Mouse (Mus musculus) adrenal gland (tissue): ENCODE data around the gene Cmas.

Source experiments
- intact Hi-C: fragments of 180-260 bp; cut with DNase I; formaldehyde crosslinking; loops from one replicate; pipeline ENCODE4 v1.15.1; 2025

Gene Cmas

DNA sequence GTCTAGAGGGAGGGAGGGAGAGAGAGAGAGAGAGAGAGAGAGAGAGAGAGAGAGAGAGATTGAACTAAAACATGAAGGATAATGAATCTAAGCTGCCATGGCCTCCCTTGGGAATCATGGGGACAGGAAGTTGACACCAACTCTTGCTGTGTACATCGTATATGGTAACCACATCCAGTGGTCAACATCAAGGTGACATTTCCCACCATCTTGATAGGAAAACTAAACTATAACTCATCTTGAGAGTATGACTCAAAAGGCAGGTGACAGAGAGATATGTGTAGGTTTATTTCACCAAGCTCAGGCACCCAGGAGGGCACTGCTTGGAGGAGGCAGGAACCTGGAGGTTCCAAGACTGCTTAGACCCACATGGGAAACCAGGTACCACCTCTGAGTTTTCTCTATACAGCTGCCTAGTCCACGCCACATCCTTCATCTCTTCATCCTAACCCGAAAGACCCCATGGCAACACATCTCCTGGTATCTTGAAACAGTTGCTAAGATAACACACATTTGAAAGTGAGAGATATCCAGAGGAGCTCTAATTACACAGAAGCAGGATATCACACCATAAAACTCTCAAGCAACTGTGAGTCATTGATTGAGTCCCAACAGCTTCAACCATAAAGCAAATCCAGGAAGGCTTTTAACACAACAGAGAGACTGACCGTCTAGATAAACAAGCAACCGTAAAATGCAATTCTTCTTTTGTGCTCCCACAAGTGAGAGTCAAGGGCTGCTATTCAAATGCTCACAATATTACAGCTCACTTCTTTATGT lies 66.7 kb downstream of the Cmas start:
- intact Hi-C loops = no loop called here
